Mouse (Mus musculus): Measurements from ENCODE around the gene Plekha6. TPM values are rescaled to one million over a fixed set of nuclear protein-coding genes. Genes with fewer than 3 reads are reported as not detected.

The Plekha6 gene
- polyA plus RNA-seq, 1 experiment from 2014 or later = 3.2 TPM

DNA sequence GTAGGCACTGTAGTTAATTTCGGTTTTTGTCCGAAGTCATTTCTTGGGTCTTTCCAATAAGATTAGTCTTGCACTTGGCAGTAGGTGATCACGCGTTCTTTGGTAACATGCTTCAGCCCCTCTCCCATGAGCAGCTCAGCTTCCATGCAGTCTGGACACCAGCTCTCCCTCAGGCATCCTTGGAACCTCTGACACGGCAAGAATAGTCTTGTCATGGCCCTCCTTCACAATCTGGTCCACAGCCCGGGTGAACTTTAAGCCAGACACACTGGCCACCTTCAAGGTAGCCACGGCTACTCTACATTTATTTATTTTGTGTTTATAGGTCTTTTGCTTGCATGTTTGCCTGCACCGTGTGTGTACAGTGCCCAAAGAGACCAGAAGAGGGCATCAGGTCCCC is 15.9 kb upstream of the Plekha6 start:
- no peak for DNase-seq (ENCODE audit: low spot score)

DNA sequence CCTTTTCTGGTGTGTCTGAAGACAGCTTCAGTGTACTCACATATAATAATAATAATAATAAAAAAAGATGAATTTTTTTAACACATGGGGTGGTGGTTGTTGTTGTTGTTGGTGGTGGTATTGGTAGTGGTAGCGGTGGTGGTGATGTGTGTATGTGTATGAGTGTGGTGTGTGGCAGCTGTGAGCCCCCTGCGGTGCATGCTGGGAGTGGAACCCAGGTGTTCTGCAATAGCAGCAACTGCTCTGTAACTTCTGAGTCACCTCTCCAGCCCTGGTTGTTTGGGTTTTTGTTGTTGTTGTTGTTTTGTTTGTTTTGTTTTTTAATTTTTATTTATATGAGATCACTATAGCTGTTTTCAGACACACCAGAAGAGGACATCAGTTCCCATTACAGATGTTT is 13.5 kb upstream of the Plekha6 start:
- 97% methylated on average over 2 of the region's 2 CpGs for WGBS
- no peak for ATAC-seq

More for the DNA sequence above, 15.9 kb upstream of the Plekha6 start:
- no peak overlapping the region for H3K4me3 ChIP-seq (ENCODE audit: low read depth, low read length)
- H3K27ac ChIP-seq (ENCODE audit: low read length) = no peak overlapping the region
- H3K4me2 ChIP-seq (replicated peaks; ENCODE audit: low read depth, low read length) = no peak overlapping the region
- H3K36me3 ChIP-seq (ENCODE audit: insufficient read depth, low read length) = no peaks in the 10 kb centered on the region
- H3K4me1 ChIP-seq (ENCODE audit: insufficient read depth, low read depth, low read length) = no peaks in the 10 kb centered on the region
- no peak for ATAC-seq
- H3K9ac ChIP-seq (replicated peaks; ENCODE audit: low read depth) = no peak overlapping the region
- TF ChIP-seq CTCF (IDR thresholded peaks at IDR 0.05) (no peak), EP300 (IDR thresholded peaks at IDR 0.05) (no peak)
- no peaks in the 10 kb centered on the region for H3K9me3 ChIP-seq (ENCODE audit: low read length)
- no peaks in the 10 kb centered on the region for H3K27me3 ChIP-seq (replicated peaks; ENCODE audit: insufficient read depth, low read length)
- 97% methylated on average over 8 of the region's 8 CpGs for WGBS

DNA sequence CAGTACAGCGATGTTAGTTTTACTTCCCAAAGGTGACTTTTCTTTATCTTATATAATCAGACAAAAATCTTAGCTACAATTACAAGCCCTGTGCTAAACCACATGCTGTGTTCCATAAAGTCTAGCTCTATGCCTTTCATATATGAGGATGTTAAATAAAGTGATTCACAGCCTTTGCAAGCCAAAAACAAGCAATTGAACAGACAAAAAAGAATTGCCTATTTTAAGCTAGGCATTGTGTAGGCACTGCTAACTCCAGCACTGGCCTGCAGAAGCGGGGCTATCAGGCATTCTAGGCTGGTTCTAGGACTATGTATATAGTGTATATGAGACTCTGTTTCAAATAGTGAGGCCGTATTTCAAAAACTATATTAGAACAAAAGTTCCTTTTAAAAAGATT is 11.8 kb upstream of the Plekha6 start:
- Histone ChIP-seq H3K4me3 (ENCODE audit: low read depth, low read length) (no peak overlapping the region), H3K9me3 (ENCODE audit: low read length) (no peaks in the 10 kb centered on the region), H3K4me2 (replicated peaks; ENCODE audit: low read depth, low read length) (no peak overlapping the region), H3K36me3 (ENCODE audit: insufficient read depth, low read length) (no peaks in the 10 kb centered on the region), H3K27me3 (replicated peaks; ENCODE audit: insufficient read depth, low read length) (no peaks in the 10 kb centered on the region), H3K4me1 (ENCODE audit: insufficient read depth, low read depth, low read length) (no peaks in the 10 kb centered on the region), H3K9ac (replicated peaks; ENCODE audit: low read depth) (no peak overlapping the region), H3K27ac (ENCODE audit: low read length) (no peak overlapping the region)
- WGBS = 86% methylated on average over 3 of the region's 3 CpGs
- no peak for ATAC-seq
- no peak for TF ChIP-seq CTCF (IDR thresholded peaks at IDR 0.05)
- TF ChIP-seq EP300 (IDR thresholded peaks at IDR 0.05) = no peak
- DNase-seq (ENCODE audit: low spot score) = no peak

More for the DNA sequence above, 13.5 kb upstream of the Plekha6 start:
- no peak for TF ChIP-seq CTCF (IDR thresholded peaks at IDR 0.05)
- no peak for TF ChIP-seq EP300 (IDR thresholded peaks at IDR 0.05)
- Histone ChIP-seq H3K9me3 (ENCODE audit: low read length) (no peaks in the 10 kb centered on the region), H3K27me3 (replicated peaks; ENCODE audit: insufficient read depth, low read length) (no peaks in the 10 kb centered on the region), H3K4me1 (ENCODE audit: insufficient read depth, low read depth, low read length) (no peaks in the 10 kb centered on the region), H3K9ac (replicated peaks; ENCODE audit: low read depth) (no peak overlapping the region), H3K27ac (ENCODE audit: low read length) (no peak overlapping the region), H3K4me3 (ENCODE audit: low read depth, low read length) (no peak overlapping the region), H3K4me2 (replicated peaks; ENCODE audit: low read depth, low read length) (no peak overlapping the region), H3K36me3 (ENCODE audit: insufficient read depth, low read length) (no peaks in the 10 kb centered on the region)
- no peak for DNase-seq (ENCODE audit: low spot score)

DNA sequence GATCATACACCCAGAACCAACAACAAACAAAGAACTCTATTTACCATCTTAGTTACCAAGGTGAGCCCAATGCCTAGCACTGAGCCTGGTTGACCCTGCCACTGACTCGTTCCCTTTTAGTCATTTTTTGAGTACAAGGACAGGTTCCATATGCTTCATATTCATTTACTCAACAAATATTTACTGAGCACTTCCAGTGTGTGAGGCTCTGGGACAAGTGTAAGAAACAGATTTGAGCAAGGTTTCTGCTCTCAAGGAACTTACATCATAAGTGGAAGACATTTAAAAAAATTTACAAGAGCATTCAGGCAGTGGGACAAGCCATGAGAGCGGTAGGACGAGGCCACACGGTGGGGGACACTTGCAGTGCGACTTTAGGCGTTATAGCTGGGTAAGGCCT is 8.7 kb upstream of the Plekha6 start:
- Histone ChIP-seq H3K36me3 (ENCODE audit: insufficient read depth, low read length) (no peaks in the 10 kb centered on the region), H3K4me1 (ENCODE audit: insufficient read depth, low read depth, low read length) (no peaks in the 10 kb centered on the region), H3K27me3 (replicated peaks; ENCODE audit: insufficient read depth, low read length) (no peaks in the 10 kb centered on the region), H3K9ac (replicated peaks; ENCODE audit: low read depth) (no peak overlapping the region), H3K4me3 (ENCODE audit: low read depth, low read length) (no peak overlapping the region), H3K4me2 (replicated peaks; ENCODE audit: low read depth, low read length) (no peak overlapping the region), H3K9me3 (ENCODE audit: low read length) (no peaks in the 10 kb centered on the region), H3K27ac (ENCODE audit: low read length) (no peak overlapping the region)
- DNase-seq (ENCODE audit: low spot score) = peak; percentile 63
- WGBS = 54% methylated on average over 6 of the region's 6 CpGs
- TF ChIP-seq CTCF (IDR thresholded peaks at IDR 0.05) = no peak
- TF ChIP-seq EP300 (IDR thresholded peaks at IDR 0.05) = 0 out of 2 replicates have a peak, but pooled peaks have one; percentile 37
- peak; percentile 70 for ATAC-seq

DNA sequence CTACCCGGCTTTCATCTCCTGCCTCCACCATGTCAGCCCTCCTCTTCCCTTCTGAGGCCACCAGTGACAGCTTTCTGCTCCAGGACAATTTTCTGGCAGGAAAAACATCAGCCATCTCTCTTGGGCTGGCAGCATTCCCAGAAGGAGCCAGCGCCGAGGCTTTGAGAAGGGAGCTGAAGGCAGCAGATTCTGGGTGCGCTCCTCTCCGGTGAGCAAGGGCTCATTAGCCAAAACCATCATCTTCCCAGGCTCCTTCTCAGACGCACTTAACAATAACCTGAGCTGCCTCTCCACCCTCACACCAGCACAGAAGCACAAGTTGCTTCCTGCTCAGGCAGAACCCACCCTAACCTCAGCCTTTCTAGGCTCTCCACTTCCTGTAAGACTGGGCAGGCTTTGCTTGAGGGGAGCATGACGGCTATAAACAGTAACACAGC is 4.9 kb upstream of the Plekha6 start:
- peak overlapping the region; percentile 42 for H3K4me2 ChIP-seq (replicated peaks; ENCODE audit: low read depth, low read length)
- TF ChIP-seq EP300 (IDR thresholded peaks at IDR 0.05) = no peak
- no peak for TF ChIP-seq CTCF (IDR thresholded peaks at IDR 0.05)
- peak; percentile 56 for ATAC-seq
- no peaks in the 10 kb centered on the region for H3K4me1 ChIP-seq (ENCODE audit: insufficient read depth, low read depth, low read length)
- H3K36me3 ChIP-seq (ENCODE audit: insufficient read depth, low read length) = no peaks in the 10 kb centered on the region
- WGBS = 7% methylated on average over 7 of the region's 7 CpGs
- peaks cover 24% of the 10 kb centered on the region for H3K27me3 ChIP-seq (replicated peaks; ENCODE audit: insufficient read depth, low read length)
- H3K27ac ChIP-seq (ENCODE audit: low read length) = 0 out of 2 replicates have a peak overlapping the region, but pooled peaks have one; percentile 20
- no peaks in the 10 kb centered on the region for H3K9me3 ChIP-seq (ENCODE audit: low read length)
- H3K4me3 ChIP-seq (ENCODE audit: low read depth, low read length) = no peak overlapping the region
- peak; percentile 65 for DNase-seq (ENCODE audit: low spot score)
- no peak overlapping the region for H3K9ac ChIP-seq (replicated peaks; ENCODE audit: low read depth)

DNA sequence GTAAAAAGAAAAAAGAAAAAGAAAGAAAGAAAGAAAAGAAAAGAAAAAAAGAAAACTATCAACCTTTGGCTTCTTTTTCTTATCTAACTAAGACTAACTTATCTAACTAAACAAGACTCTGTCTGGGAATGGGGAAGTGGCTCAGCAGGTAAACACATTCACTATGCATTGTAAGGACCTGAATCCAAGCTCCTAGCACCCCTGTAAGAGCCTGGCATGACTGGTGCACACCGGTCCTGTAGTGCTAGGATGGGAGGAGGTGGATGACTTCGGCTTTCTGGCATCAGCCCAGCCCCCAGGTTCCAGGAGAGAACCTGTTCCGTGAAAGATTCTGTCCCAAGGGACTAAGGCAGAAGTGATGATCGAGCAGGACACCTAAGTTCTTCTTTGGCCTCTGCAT is 2.5 kb upstream of the Plekha6 start:
- Histone ChIP-seq H3K4me3 (ENCODE audit: low read depth, low read length) (no peak overlapping the region), H3K4me1 (ENCODE audit: insufficient read depth, low read depth, low read length) (no peaks in the 10 kb centered on the region), H3K36me3 (ENCODE audit: insufficient read depth, low read length) (no peaks in the 10 kb centered on the region), H3K27ac (ENCODE audit: low read length) (no peak overlapping the region), H3K9me3 (ENCODE audit: low read length) (no peaks in the 10 kb centered on the region), H3K9ac (replicated peaks; ENCODE audit: low read depth) (no peak overlapping the region), H3K27me3 (replicated peaks; ENCODE audit: insufficient read depth, low read length) (peaks cover 34% of the 10 kb centered on the region), H3K4me2 (replicated peaks; ENCODE audit: low read depth, low read length) (no peak overlapping the region)
- DNase-seq (ENCODE audit: low spot score) (no peak), ATAC-seq (no peak)
- TF ChIP-seq EP300 (IDR thresholded peaks at IDR 0.05) (no peak), CTCF (IDR thresholded peaks at IDR 0.05) (no peak)
- WGBS = 48% methylated on average over 4 of the region's 4 CpGs

DNA sequence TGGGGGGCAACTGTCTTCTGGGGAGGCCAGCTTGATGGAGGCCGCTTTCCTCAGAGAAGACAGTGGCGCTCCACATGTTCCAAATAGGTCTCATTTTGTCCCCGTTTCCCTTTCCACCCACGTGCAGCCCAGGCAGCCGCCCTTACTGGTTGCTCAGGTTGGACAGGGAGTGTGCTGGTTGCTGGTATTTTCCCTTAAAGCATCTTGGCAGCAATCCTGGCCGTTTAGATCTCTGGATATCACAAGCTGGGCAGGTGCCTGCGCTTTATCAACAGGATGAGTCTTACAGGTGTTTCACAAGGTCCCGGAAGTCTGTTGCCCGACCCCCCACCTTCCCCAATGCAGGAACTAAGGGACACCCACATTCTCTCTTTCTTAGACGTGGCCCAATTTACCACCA is 2.0 kb upstream of the Plekha6 start:
- 0 out of 2 replicates have a peak, but pooled peaks have one; percentile 19 for ATAC-seq
- WGBS = 57% methylated on average over 10 of the region's 10 CpGs

More for the DNA sequence above, 2.0 kb upstream of the Plekha6 start:
- Histone ChIP-seq H3K4me3 (ENCODE audit: low read depth, low read length) (no peak overlapping the region), H3K27ac (ENCODE audit: low read length) (no peak overlapping the region), H3K4me1 (ENCODE audit: insufficient read depth, low read depth, low read length) (no peaks in the 10 kb centered on the region), H3K27me3 (replicated peaks; ENCODE audit: insufficient read depth, low read length) (peaks cover 34% of the 10 kb centered on the region), H3K9ac (replicated peaks; ENCODE audit: low read depth) (no peak overlapping the region), H3K4me2 (replicated peaks; ENCODE audit: low read depth, low read length) (no peak overlapping the region), H3K36me3 (ENCODE audit: insufficient read depth, low read length) (no peaks in the 10 kb centered on the region), H3K9me3 (ENCODE audit: low read length) (no peaks in the 10 kb centered on the region)
- TF ChIP-seq EP300 (IDR thresholded peaks at IDR 0.05) = no peak
- no peak for TF ChIP-seq CTCF (IDR thresholded peaks at IDR 0.05)
- no peak for DNase-seq (ENCODE audit: low spot score)

Data from lung, postnatal 0 days (tissue).